Mouse (Mus musculus) CH12.LX (cell line): ENCODE data around the gene Gm7694.

Experiments used
- CHD1 ChIP-seq: IDR thresholded peaks from 2 replicates; pipeline ENCODE4 v1.6.1; 2012; ENCODE audit warnings: low read depth, low read length, improper control_type of control experiment, inconsistent platforms
- CHD2 ChIP-seq: IDR thresholded peaks from 2 replicates; pipeline ENCODE4 v1.6.1; 2011; ENCODE audit warnings: low read length, improper control_type of control experiment
- CTCF ChIP-seq, 2 experiments: IDR thresholded peaks in 1 of 2; conservative IDR thresholded peaks in 1 of 2; 2 replicates each; pipeline ENCODE4 v1.5.1; 2011 to 2012; ENCODE audit warnings: low read depth in 2 of 2, low read length in 2 of 2, improper control_type of control experiment in 1 of 2, inconsistent platforms in 1 of 2, mild to moderate bottlenecking in 1 of 2, moderate library complexity in 1 of 2
- E2F4 ChIP-seq: IDR thresholded peaks from 2 replicates; pipeline ENCODE4 v1.6.1; 2011; ENCODE audit warnings: low read depth, low read length, improper control_type of control experiment; ENCODE audit not compliant: insufficient replicate concordance
- EP300 ChIP-seq: IDR thresholded peaks from 2 replicates; pipeline ENCODE4 v1.6.1; 2011; ENCODE audit warnings: low read length, improper control_type of control experiment
- KAT2A ChIP-seq: IDR thresholded peaks from 2 replicates; pipeline ENCODE4 v1.6.1; 2012; ENCODE audit warnings: low read length, improper control_type of control experiment, inconsistent platforms; ENCODE audit not compliant: insufficient replicate concordance
- MAFK ChIP-seq: IDR thresholded peaks from 2 replicates; pipeline ENCODE4 v1.6.1; 2011; ENCODE audit warnings: low read length, improper control_type of control experiment; ENCODE audit not compliant: insufficient replicate concordance
- NELFE ChIP-seq: IDR thresholded peaks from 2 replicates; pipeline ENCODE4 v1.6.1; 2011; ENCODE audit warnings: low read depth, low read length, improper control_type of control experiment
- POLR2A ChIP-seq: IDR thresholded peaks from 2 replicates; pipeline ENCODE4 v1.6.1; 2011; ENCODE audit warnings: low read depth, mild to moderate bottlenecking, improper control_type of control experiment, low read length
- RAD21 ChIP-seq: IDR thresholded peaks from 2 replicates; pipeline ENCODE4 v1.6.1; 2011; ENCODE audit warnings: low read depth, mild to moderate bottlenecking, low read length, improper control_type of control experiment, moderate library complexity
- SIN3A ChIP-seq: IDR thresholded peaks from 2 replicates; pipeline ENCODE4 v1.6.1; 2012; ENCODE audit warnings: low read length, improper control_type of control experiment, inconsistent platforms
- USF1 ChIP-seq: IDR thresholded peaks from 2 replicates; pipeline ENCODE4 v1.6.1; 2014; ENCODE audit warnings: low read depth, mild to moderate bottlenecking, inconsistent platforms, low read length, improper control_type of control experiment

DNA sequence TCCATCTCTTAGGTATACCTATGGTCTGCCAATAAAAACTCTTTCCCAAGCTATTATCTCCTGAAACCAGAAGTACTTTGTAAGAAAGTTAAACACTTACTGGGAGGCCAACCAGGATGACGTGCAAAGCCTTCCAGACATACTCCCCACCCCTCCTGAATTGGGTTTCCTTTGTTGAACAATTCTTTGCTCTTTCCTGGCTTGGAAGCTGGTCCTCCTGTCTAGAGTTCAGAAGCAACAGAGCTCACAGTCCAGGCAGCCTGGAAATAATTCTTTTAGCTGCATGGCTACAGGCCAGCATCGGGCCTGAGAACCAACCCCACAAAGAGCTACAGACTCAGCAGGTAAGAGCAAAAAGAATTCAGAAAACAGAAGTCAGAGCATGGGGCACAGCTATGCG is 40.1 kb upstream of the Gm7694 start:
- TF ChIP-seq NELFE: no peak
- TF ChIP-seq POLR2A: no peak
- TF ChIP-seq CHD2: no peak
- TF ChIP-seq CTCF (conservative IDR thresholded peaks at IDR 0.05 in 1 of 2, IDR thresholded peaks at IDR 0.05 in 1 of 2; ENCODE audit: low read depth in 2 of 2, low read length in 2 of 2): no peak
- TF ChIP-seq EP300: no peak
- TF ChIP-seq MAFK: no peak
- TF ChIP-seq E2F4: no peak
- no peak for TF ChIP-seq RAD21
- no peak for TF ChIP-seq USF1
- no peak for TF ChIP-seq SIN3A
- no peak for TF ChIP-seq KAT2A
- no peak for TF ChIP-seq CHD1
